8 mouse cellular contexts compared by ENCODE assay signal in the genomic region with DNA sequence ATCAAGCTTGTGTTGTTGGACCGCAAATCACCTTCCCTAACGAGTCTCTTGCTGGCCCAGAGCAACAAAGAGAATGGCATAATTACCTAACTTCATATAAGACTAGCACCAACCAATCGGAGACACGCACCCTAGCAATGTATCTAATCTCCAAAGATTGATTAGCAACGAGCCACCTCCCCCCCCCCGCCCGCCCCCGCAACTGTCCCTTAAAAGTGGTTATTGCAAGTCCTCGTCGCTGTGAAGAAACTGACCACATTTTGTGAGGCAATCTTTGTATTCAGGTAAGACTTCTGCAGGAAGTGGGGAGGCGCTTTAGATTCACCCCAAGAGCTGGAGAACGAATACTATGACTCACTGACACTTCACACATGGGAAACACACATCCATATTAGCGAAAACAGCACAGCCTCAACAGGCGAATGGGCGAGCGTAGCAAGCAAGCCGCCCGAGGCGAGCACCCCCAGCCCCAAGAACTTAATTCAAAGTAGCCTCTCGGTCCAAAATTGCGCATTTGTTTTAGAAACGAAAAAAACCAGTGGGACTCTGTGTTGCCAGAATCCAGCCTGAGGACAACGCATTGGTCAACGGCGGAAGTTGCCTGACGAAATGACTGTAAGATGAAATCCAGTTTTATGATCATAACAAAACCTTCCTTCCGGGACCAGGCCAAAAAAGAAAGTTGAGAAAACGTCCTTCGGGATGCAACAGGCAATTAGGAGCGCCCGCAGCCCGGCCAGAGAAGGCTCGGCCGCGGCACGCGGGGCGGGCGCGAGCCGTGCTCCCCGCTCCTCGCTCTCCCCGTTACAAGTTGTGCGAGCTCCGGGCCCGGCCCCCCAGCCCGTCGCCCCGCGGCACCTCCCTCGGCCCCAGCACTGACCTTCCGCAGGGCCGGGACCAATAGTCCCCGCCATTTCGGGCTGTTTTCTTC. TPM values are rescaled to one million over a fixed set of nuclear protein-coding genes. Genes with fewer than 3 reads are reported as not detected.
DNase-seq lines count a peak whose midpoint lies in the region; ATAC-seq and TF ChIP-seq lines count a peak whose summit lies in the region.

No protein-coding gene starts in this region.

- peaks cover 44% of the 10 kb centered on the region for H3K79me2 ChIP-seq in MEL (ENCODE audit: control insufficient read depth, insufficient read depth, low read length, poor library complexity)

- H3K36me3 ChIP-seq in MEL (ENCODE audit: control insufficient read depth in 1 of 2, insufficient read depth in 2 of 2, low read length in 2 of 2) = peaks cover 0 to 12% of the 10 kb centered on the region in 2 experiments; a peak in 2 of 4 replicates
- H3K36me3 ChIP-seq in forebrain, embryonic 14.5 days (ENCODE audit: control insufficient read depth, insufficient read depth, low read length) = no peaks in the 10 kb centered on the region

- no peaks in the 10 kb centered on the region for H3K27me3 ChIP-seq in MEL (ENCODE audit: control insufficient read depth in 1 of 2, insufficient read depth in 2 of 2, low read length in 2 of 2)
- no peaks in the 10 kb centered on the region for H3K27me3 ChIP-seq in forebrain, embryonic 14.5 days (replicated peaks; ENCODE audit: control insufficient read depth, insufficient read depth, low read length)

- ATAC-seq in forebrain, embryonic 14.5 days = peak; percentile 52

- H3K9me3 ChIP-seq in MEL (replicated peaks; ENCODE audit: insufficient read depth, low read length) = no peaks in the 10 kb centered on the region
- no peaks in the 10 kb centered on the region for H3K9me3 ChIP-seq in forebrain, embryonic 14.5 days (replicated peaks; ENCODE audit: control insufficient read depth, low read length)

- TF ChIP-seq CTCF in MEL (IDR thresholded peaks at IDR 0.05 in 2 of 3, conservative IDR thresholded peaks at IDR 0.05 in 1 of 3; ENCODE audit: control insufficient read depth in 1 of 3, insufficient read depth in 1 of 3, low read depth in 2 of 3, low read length in 3 of 3, poor library complexity in 1 of 3, severe bottlenecking in 1 of 3) = no peak

- peak in 1 of 2 experiments; percentile 28; a peak in 1 of 4 replicates for TF ChIP-seq EP300 in MEL (IDR thresholded peaks at IDR 0.05; ENCODE audit: low read depth in 1 of 2, low read length in 2 of 2)

- TF ChIP-seq POLR2A in MEL (IDR thresholded peaks at IDR 0.05; ENCODE audit: control insufficient read depth in 1 of 2, insufficient read depth in 1 of 2, low read depth in 1 of 2, low read length in 2 of 2, poor library complexity in 1 of 2) = peak in 1 of 2 experiments; percentile 56; a peak in 2 of 4 replicates

- peak overlapping the region; percentile 77 for H3K4me2 ChIP-seq in forebrain, embryonic 14.5 days (ENCODE audit: low read length)

- H3K27ac ChIP-seq in MEL (ENCODE audit: control insufficient read depth, low read depth, low read length) = peak overlapping the region; percentile 82
- H3K27ac ChIP-seq in forebrain, embryonic 14.5 days (ENCODE audit: low read depth, low read length) = peak overlapping the region; percentile 97

- H3K9ac ChIP-seq in MEL (ENCODE audit: control insufficient read depth, low read depth, low read length, poor library complexity, severe bottlenecking) = peak overlapping the region; percentile 99
- peak overlapping the region; percentile 96 for H3K9ac ChIP-seq in forebrain, embryonic 14.5 days (ENCODE audit: low read length)

- peaks cover 9 to 16% of the 10 kb centered on the region in 2 experiments; a peak in 2 of 4 replicates for H3K4me1 ChIP-seq in MEL (ENCODE audit: control insufficient read depth in 1 of 2, insufficient read depth in 2 of 2, low read length in 2 of 2)
- peaks cover 8% of the 10 kb centered on the region; the same call in 1 of the 2 replicates for H3K4me1 ChIP-seq in forebrain, embryonic 14.5 days (ENCODE audit: control insufficient read depth, insufficient read depth, low read length)

- no peak for TF ChIP-seq RAD21 in MEL (IDR thresholded peaks at IDR 0.05; ENCODE audit: low read depth, low read length)

- WGBS in forebrain, embryonic 14.5 days = under 1% methylated on average over 56 of the region's 56 CpGs

- DNase-seq in MEL (ENCODE audit: low read depth, low spot score) = peak; percentile 87
- peak; percentile 60 for DNase-seq in c-Kit-positive CD71-negative TER-119-negative erythroid progenitor cells, embryonic 14.5 days (ENCODE audit: low read depth)
- peak; percentile 57 for DNase-seq in forebrain, embryonic 14.5 days (ENCODE audit: low spot score)
- DNase-seq in heart, postnatal 4 days = peak; percentile 47
- DNase-seq in layer of hippocampus, adult 9-11 months = peak; percentile 11
- peak; percentile 48 for DNase-seq in lung, postnatal 14 days
- DNase-seq in ovary, postnatal 10 days (ENCODE audit: low spot score) = peak; percentile 18
- DNase-seq in thymus, postnatal 4 days = peak; percentile 58

- H3K4me3 ChIP-seq in MEL (ENCODE audit: control insufficient read depth in 1 of 2, insufficient read depth in 1 of 2, low read depth in 2 of 2, low read length in 2 of 2) = peak overlapping the region; percentile 72 to 94
- H3K4me3 ChIP-seq in forebrain, embryonic 14.5 days (ENCODE audit: low read depth, low read length) = peak overlapping the region; percentile 90

TF ChIP-seq in MEL, 35 proteins besides CTCF, POLR2A, EP300 and RAD21 (continues in another document):
- TF ChIP-seq MAX (IDR thresholded peaks at IDR 0.05; ENCODE audit: low read length) (peak; percentile 74), E2F4 (IDR thresholded peaks at IDR 0.05; ENCODE audit: borderline replicate concordance, low read depth, low read length) (no peak), MXI1 (IDR thresholded peaks at IDR 0.05; ENCODE audit: low read depth, low read length) (peak; percentile 78), ETS1 (IDR thresholded peaks at IDR 0.05; ENCODE audit: low read depth, low read length) (no peak), GATA1 (IDR thresholded peaks at IDR 0.05; ENCODE audit: low read depth, low read length) (0 out of 2 replicates have a peak, but pooled peaks have one; percentile 10), ZNF384 (IDR thresholded peaks at IDR 0.05; ENCODE audit: low read depth, low read length) (no peak), MEF2A (IDR thresholded peaks at IDR 0.05; ENCODE audit: extremely low read depth, insufficient replicate concordance, low read depth, low read length, poor library complexity, severe bottlenecking) (no peak), ZMIZ1 (IDR thresholded peaks at IDR 0.05; ENCODE audit: low read depth, low read length) (0 out of 2 replicates have a peak, but pooled peaks have one; percentile 44), POLR2AphosphoS2 (IDR thresholded peaks at IDR 0.05; ENCODE audit: low read length) (no peak), RCOR1 (IDR thresholded peaks at IDR 0.05; ENCODE audit: low read depth, low read length) (no peak), UBTF (IDR thresholded peaks at IDR 0.05; ENCODE audit: borderline replicate concordance, insufficient read depth, low read depth, low read length) (peak; percentile 12; the same call in 1 of the 2 replicates), TCF12 (IDR thresholded peaks at IDR 0.05; ENCODE audit: low read depth, low read length) (0 out of 2 replicates have a peak, but pooled peaks have one; percentile 6), KAT2A (conservative IDR thresholded peaks at IDR 0.05; ENCODE audit: low read depth, low read length) (no peak), ELF1 (IDR thresholded peaks at IDR 0.05; ENCODE audit: low read depth, low read length) (0 out of 2 replicates have a peak, but pooled peaks have one; percentile 6), SIN3A (IDR thresholded peaks at IDR 0.05; ENCODE audit: low read length) (peak; percentile 82), HCFC1 (IDR thresholded peaks at IDR 0.05; ENCODE audit: low read depth, low read length) (peak; percentile 35; the same call in 1 of the 2 replicates), POLR2AphosphoS5 (IDR thresholded peaks at IDR 0.05; ENCODE audit: borderline replicate concordance, low read depth, low read length) (no peak), BHLHE40 (IDR thresholded peaks at IDR 0.05; ENCODE audit: borderline replicate concordance, low read depth, low read length) (no peak), CHD1 (IDR thresholded peaks at IDR 0.05; ENCODE audit: low read depth, low read length) (no peak; the same call in 1 of the 2 replicates), ZKSCAN1 (IDR thresholded peaks at IDR 0.05; ENCODE audit: low read depth, low read length) (no peak), NELFE (IDR thresholded peaks at IDR 0.05; ENCODE audit: low read depth, low read length) (peak; percentile 47), NRF1 (IDR thresholded peaks at IDR 0.05; ENCODE audit: insufficient read depth, low read depth, low read length, poor library complexity, severe bottlenecking) (no peak), TAL1 (IDR thresholded peaks at IDR 0.05; ENCODE audit: low read length) (no peak), JUND (IDR thresholded peaks at IDR 0.05; ENCODE audit: low read depth, low read length) (0 out of 2 replicates have a peak, but pooled peaks have one; percentile 64), MYC (IDR thresholded peaks at IDR 0.05; ENCODE audit: low read depth, low read length) (0 out of 2 replicates have a peak, but pooled peaks have one; percentile 5), TBP (IDR thresholded peaks at IDR 0.05; ENCODE audit: low read depth, low read length) (peak; percentile 55; the same call in 1 of the 2 replicates), SMC3 (IDR thresholded peaks at IDR 0.05; ENCODE audit: low read depth, low read length) (no peak)

RNA-seq across cellular contexts. Expression of a gene that starts 0.8 kb away (rescaled TPM):
- total RNA-seq in MEL (2012; rRNA removed) = 9.8 and 10.8 TPM in 2 replicates
- 10 to 100 TPM in 1 of 2 experiments, not detected in 1; 17.8 TPM for polyA plus RNA-seq in MEL (2012; ENCODE audit: insufficient read depth in 1 of 2, insufficient read length in 2 of 2, low read depth in 1 of 2, low replicate concordance in 2 of 2, missing spikeins in 1 of 2)
- polyA plus RNA-seq in forebrain, embryonic 14.5 days (2014; fragmentation: Nextera tagmentation; extraction: Ambion mirVana) = 10.4 and 10.6 TPM in 2 replicates
- total RNA-seq in heart, postnatal 4 days (2021) = 10 to 100 TPM; 28.2 to 30.3 TPM

RNA-seq across cellular contexts. Expression of a gene that starts 43.8 kb away (rescaled TPM):
- total RNA-seq in MEL (2012; rRNA removed) = 23.9 and 31.6 TPM in 2 replicates
- polyA plus RNA-seq in MEL (2012; ENCODE audit: insufficient read depth in 1 of 2, insufficient read length in 2 of 2, low read depth in 1 of 2, low replicate concordance in 2 of 2, missing spikeins in 1 of 2) = 10 to 100 TPM in 1 of 2 experiments, not detected in 1; 18.3 TPM
- polyA plus RNA-seq in forebrain, embryonic 14.5 days (2014; fragmentation: Nextera tagmentation; extraction: Ambion mirVana) = 9.0 and 12.7 TPM in 2 replicates
- 10 to 100 TPM; 23.5 to 23.8 TPM for total RNA-seq in heart, postnatal 4 days (2021)

RNA-seq across cellular contexts. Expression of a gene that starts 43.9 kb away (rescaled TPM):
- 9.4 and 13.7 TPM in 2 replicates for total RNA-seq in MEL (2012; rRNA removed)
- 10 to 100 TPM in 1 of 2 experiments, not detected in 1; 12.7 TPM for polyA plus RNA-seq in MEL (2012; ENCODE audit: insufficient read depth in 1 of 2, insufficient read length in 2 of 2, low read depth in 1 of 2, low replicate concordance in 2 of 2, missing spikeins in 1 of 2)
- 27.7 and 28.4 TPM in 2 replicates for polyA plus RNA-seq in forebrain, embryonic 14.5 days (2014; fragmentation: Nextera tagmentation; extraction: Ambion mirVana)
- 10 to 100 TPM; 16.9 to 21.2 TPM for total RNA-seq in heart, postnatal 4 days (2021)

Comparison
In these comparisons a context has a peak if more than half of its experiments do, and no peak if none do; other contexts are left out.
1. Peak in every context shown above with its lines: DNase-seq, ATAC-seq, H3K4me3 ChIP-seq and H3K27ac ChIP-seq.
2. DNase-seq: peak in every context shown above with its lines; median percentile 87 in MEL; 60 in c-Kit-positive CD71-negative TER-119-negative erythroid progenitor cells, embryonic 14.5 days; 58 in thymus, postnatal 4 days; 57 in forebrain, embryonic 14.5 days; 48 in lung, postnatal 14 days; 47 in heart, postnatal 4 days; 18 in ovary, postnatal 10 days; 11 in layer of hippocampus, adult 9-11 months.